Mouse (Mus musculus) G1E (cell line): Measurements from ENCODE around the gene Mboat1. TPM values are rescaled to one million over a fixed set of nuclear protein-coding genes. Genes with fewer than 3 reads are reported as not detected.

Experiments used
- ATAC-seq: 2 replicates; pipeline ENCODE4 v1.8.0; 2016; ENCODE audit warnings: mild to moderate bottlenecking; ENCODE audit not compliant: insufficient number of reproducible peaks, poor library complexity, low FRiP score, severe bottlenecking; ENCODE audit errors: extremely low read depth
- DNase-seq: peaks from one replicate; pipeline ENCODE4 v3.0.0; 2012; ENCODE audit warnings: low spot score
- H3K27me3 ChIP-seq: 2 replicates; pipeline ENCODE4 v1.6.1; 2012; ENCODE audit warnings: mild to moderate bottlenecking, low read length, inconsistent platforms; ENCODE audit not compliant: insufficient read depth
- H3K36me3 ChIP-seq: replicated peaks from 2 replicates; pipeline ENCODE3; 2012; ENCODE audit warnings: mild to moderate bottlenecking, inconsistent platforms
- H3K4me1 ChIP-seq: 2 replicates; pipeline ENCODE4 v1.6.1; 2012; ENCODE audit warnings: low read depth, low read length, inconsistent platforms, mixed read lengths; ENCODE audit not compliant: insufficient read depth
- H3K4me3 ChIP-seq: 2 replicates; pipeline ENCODE4 v1.5.1; 2012; ENCODE audit warnings: low read depth, mild to moderate bottlenecking, inconsistent platforms, low read length, moderate library complexity, mixed read lengths
- H3K9me3 ChIP-seq: replicated peaks from 2 replicates; pipeline ENCODE4 v1.6.1; 2012; ENCODE audit warnings: inconsistent platforms
- CTCF ChIP-seq: IDR thresholded peaks from 2 replicates; pipeline ENCODE4 v1.5.1; 2012; ENCODE audit warnings: low read depth, low read length, inconsistent platforms, mixed read lengths
- GATA1 ChIP-seq: IDR thresholded peaks from 2 replicates; pipeline ENCODE4 v1.6.1; 2012; ENCODE audit warnings: borderline replicate concordance, low read length, inconsistent platforms, mixed read lengths
- GATA2 ChIP-seq: IDR thresholded peaks from 2 replicates; pipeline ENCODE4 v1.6.1; 2012; ENCODE audit warnings: low read depth, low read length, inconsistent platforms, borderline replicate concordance
- POLR2AphosphoS5 ChIP-seq: IDR thresholded peaks from 2 replicates; pipeline ENCODE4 v1.6.1; 2012; ENCODE audit warnings: low read depth, low read length, inconsistent platforms; ENCODE audit not compliant: insufficient replicate concordance
- TAL1 ChIP-seq: conservative IDR thresholded peaks from 2 replicates; pipeline ENCODE4 v1.6.1; 2012; ENCODE audit warnings: low read depth, low read length, inconsistent platforms, mixed read lengths
- polyA plus RNA-seq: library from polyadenylated mRNA; stranded (reverse); fragments of >175 nt; gene quantifications from 2 replicates; pipeline ENCODE4 v1.2.3, GENCODE M21; 2012
- total RNA-seq, 2 experiments: library from RNA; stranded (forward) in 1 of 2; stranded (reverse) in 1 of 2; fragments of 200-1000 nt in 1 of 2; fragments of >200 nt in 1 of 2; fragmentation: Nextera tagmentation in 1 of 2; gene quantifications; 2 replicates each; pipeline ENCODE4 v1.2.3; 2014 to 2017

The Mboat1 gene
- total RNA-seq (2014; fragmentation: Nextera tagmentation), result not detected in 2 replicates
- total RNA-seq (2017), result 0.12 and 0.49 TPM in 2 replicates
- polyA plus RNA-seq, result not detected in 2 replicates

- no peak for ATAC-seq
- DNase-seq, result no peak
- no peak for TF ChIP-seq POLR2AphosphoS5
- no peak for TF ChIP-seq CTCF
- TF ChIP-seq GATA1, result no peak
- TF ChIP-seq GATA2, result no peak
- TF ChIP-seq TAL1, result no peak
- no peaks in the 10 kb centered on the region for H3K36me3 ChIP-seq
- no peaks in the 10 kb centered on the region for H3K4me1 ChIP-seq
- H3K4me3 ChIP-seq, result no peak within 1 kb of the TSS
- no peaks in the 10 kb centered on the region for H3K9me3 ChIP-seq
- peaks cover 7% of the 10 kb centered on the region for H3K27me3 ChIP-seq
Observed at GRCm38 (mm10) chr13:30136243-30136922, at the start of gene Mboat1. TSS of gene Mboat1 (plus strand) at chr13:30136489.

- no peak overlapping the region for H3K4me3 ChIP-seq
- DNase-seq (no peak), ATAC-seq (no peak)
- H3K27me3 ChIP-seq, result peaks cover 8% of the 10 kb centered on the region
- H3K36me3 ChIP-seq, result no peaks in the 10 kb centered on the region
- TF ChIP-seq GATA1, result no peak
- no peak for TF ChIP-seq GATA2
- TF ChIP-seq POLR2AphosphoS5, result no peak
- TF ChIP-seq TAL1, result no peak
- no peak for TF ChIP-seq CTCF
- no peaks in the 10 kb centered on the region for H3K4me1 ChIP-seq
- H3K9me3 ChIP-seq, result no peaks in the 10 kb centered on the region
Observed at GRCm38 (mm10) chr13:30093086-30093485, 43.2 kb upstream of the Mboat1 start.

- ATAC-seq (no peak), DNase-seq (no peak)
- H3K4me3 ChIP-seq, result no peak overlapping the region
- peaks cover 12% of the 10 kb centered on the region for H3K27me3 ChIP-seq
- H3K36me3 ChIP-seq, result no peaks in the 10 kb centered on the region
- no peaks in the 10 kb centered on the region for H3K9me3 ChIP-seq
- no peaks in the 10 kb centered on the region for H3K4me1 ChIP-seq
- TF ChIP-seq POLR2AphosphoS5, result no peak
Observed at GRCm38 (mm10) chr13:30095851-30096250, 40.4 kb upstream of the Mboat1 start.

GRCm38 (mm10) chr13:30096536-30096935, 39.8 kb upstream of the Mboat1 start:
- H3K4me3 ChIP-seq, result no peak overlapping the region
- H3K4me1 ChIP-seq, result no peaks in the 10 kb centered on the region
- H3K9me3 ChIP-seq, result no peaks in the 10 kb centered on the region
- H3K27me3 ChIP-seq, result peaks cover 15% of the 10 kb centered on the region
- H3K36me3 ChIP-seq, result no peaks in the 10 kb centered on the region
- ATAC-seq, result no peak
- TF ChIP-seq CTCF, result no peak
- TF ChIP-seq TAL1, result no peak
- no peak for TF ChIP-seq GATA1
- no peak for TF ChIP-seq POLR2AphosphoS5
- TF ChIP-seq GATA2, result no peak
- DNase-seq, result no peak

- DNase-seq (no peak), ATAC-seq (no peak)
- TF ChIP-seq GATA1 (no peak), GATA2 (no peak), TAL1 (no peak), POLR2AphosphoS5 (no peak), CTCF (no peak)
- Histone ChIP-seq H3K9me3 (no peaks in the 10 kb centered on the region), H3K36me3 (no peaks in the 10 kb centered on the region), H3K27me3 (peaks cover 4% of the 10 kb centered on the region; the same call in 1 of the 2 replicates), H3K4me3 (no peak overlapping the region), H3K4me1 (no peaks in the 10 kb centered on the region)
Observed at GRCm38 (mm10) chr13:30109001-30109600, 27.2 kb upstream of the Mboat1 start.

- ATAC-seq (no peak), DNase-seq (no peak)
- no peaks in the 10 kb centered on the region for H3K4me1 ChIP-seq
- no peaks in the 10 kb centered on the region; the same call in 1 of the 2 replicates for H3K27me3 ChIP-seq
- H3K36me3 ChIP-seq, result no peaks in the 10 kb centered on the region
- H3K9me3 ChIP-seq, result no peaks in the 10 kb centered on the region
- no peak for TF ChIP-seq CTCF
- no peak for TF ChIP-seq TAL1
- no peak overlapping the region for H3K4me3 ChIP-seq
Observed at GRCm38 (mm10) chr13:30115792-30116191, 20.5 kb upstream of the Mboat1 start.
